Mouse (Mus musculus): Measurements from ENCODE around the gene Disp2. TPM values are rescaled to one million over a fixed set of nuclear protein-coding genes. Genes with fewer than 3 reads are reported as not detected.

The Disp2 gene
- polyA plus RNA-seq, 1 experiment from 2014 or later: 66.8 TPM

DNA sequence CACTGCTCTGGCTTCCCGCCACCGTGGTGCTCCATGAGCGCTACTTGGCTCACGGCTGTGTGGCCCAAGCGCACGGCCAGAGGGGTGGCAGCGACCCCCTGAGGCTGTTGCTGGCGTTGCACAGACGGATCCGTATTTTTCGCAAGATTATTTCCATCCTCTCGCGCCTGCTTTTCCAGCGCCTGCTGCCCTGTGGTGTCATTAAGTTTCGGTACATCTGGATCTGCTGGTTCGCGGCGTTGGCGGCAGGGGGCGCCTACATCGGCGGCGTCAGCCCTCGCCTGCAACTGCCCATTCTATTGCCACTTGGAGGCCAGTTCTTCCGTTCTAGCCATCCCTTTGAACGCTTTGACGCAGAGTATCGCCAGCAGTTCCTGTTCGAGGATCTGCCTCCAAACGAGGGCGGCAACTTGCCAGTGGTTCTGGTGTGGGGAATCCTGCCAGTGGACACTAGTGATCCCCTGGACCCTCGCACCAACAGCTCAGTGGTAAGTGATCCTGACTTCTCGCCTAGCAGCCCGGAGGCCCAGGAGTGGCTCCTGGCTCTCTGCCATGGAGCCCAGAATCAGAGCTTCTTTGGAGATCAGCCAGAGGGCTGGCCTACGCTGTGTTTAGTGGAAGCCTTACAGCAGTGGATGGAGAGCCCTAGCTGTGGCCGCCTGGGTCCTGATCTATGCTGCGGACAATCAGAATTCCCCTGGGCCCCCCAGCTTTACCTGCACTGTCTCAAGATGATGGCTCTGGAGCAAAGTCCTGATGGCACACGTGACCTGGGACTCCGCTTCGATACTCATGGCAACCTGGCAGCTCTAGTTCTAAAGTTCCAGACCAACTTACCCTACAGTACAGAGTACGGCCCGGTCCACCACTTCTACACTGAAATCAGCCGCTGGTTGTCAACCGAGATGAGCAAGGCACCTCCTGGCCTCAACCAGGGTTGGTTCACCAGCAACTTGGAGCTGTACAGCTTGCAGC, 11.3 kb downstream of the Disp2 start:
- Histone ChIP-seq H3K27ac (ENCODE audit: low read depth, low read length) (no peak overlapping the region), H3K9ac (replicated peaks; ENCODE audit: low read depth, low read length) (no peak overlapping the region), H3K36me3 (ENCODE audit: control insufficient read depth, insufficient read depth, low read length) (peaks cover 32% of the 10 kb centered on the region), H3K4me2 (ENCODE audit: low read depth, low read length) (peak overlapping the region; percentile 15; the same call in 1 of the 2 replicates), H3K4me1 (ENCODE audit: control insufficient read depth, insufficient read depth, low read length) (0 out of 2 replicates have a peak, but pooled peaks cover 6% of the 10 kb centered on the region), H3K4me3 (ENCODE audit: low read depth, low read length) (no peak overlapping the region), H3K9me3 (ENCODE audit: control insufficient read depth, low read length) (no peaks in the 10 kb centered on the region), H3K27me3 (ENCODE audit: control insufficient read depth, insufficient read depth, low read length) (no peaks in the 10 kb centered on the region)
- ATAC-seq (ENCODE audit: low read depth): peak; percentile 62; the same call in 1 of the 2 replicates
- 24% methylated on average over 44 of the region's 44 CpGs for WGBS

- Histone ChIP-seq H3K4me1 (ENCODE audit: control insufficient read depth, insufficient read depth, low read length) (0 out of 2 replicates have a peak, but pooled peaks cover 6% of the 10 kb centered on the region), H3K9ac (replicated peaks; ENCODE audit: low read depth, low read length) (no peak overlapping the region), H3K4me3 (ENCODE audit: low read depth, low read length) (no peak overlapping the region), H3K36me3 (ENCODE audit: control insufficient read depth, insufficient read depth, low read length) (peaks cover 26% of the 10 kb centered on the region), H3K4me2 (ENCODE audit: low read depth, low read length) (no peak overlapping the region), H3K27ac (ENCODE audit: low read depth, low read length) (no peak overlapping the region), H3K9me3 (ENCODE audit: control insufficient read depth, low read length) (no peaks in the 10 kb centered on the region), H3K27me3 (ENCODE audit: control insufficient read depth, insufficient read depth, low read length) (no peaks in the 10 kb centered on the region)
- no peak for ATAC-seq (ENCODE audit: low read depth)
- 93% methylated on average over 26 of the region's 26 CpGs for WGBS
These were observed 12.2 kb downstream of the Disp2 start for GRCm38 (mm10) chr2:118791591-118792258.

DNA sequence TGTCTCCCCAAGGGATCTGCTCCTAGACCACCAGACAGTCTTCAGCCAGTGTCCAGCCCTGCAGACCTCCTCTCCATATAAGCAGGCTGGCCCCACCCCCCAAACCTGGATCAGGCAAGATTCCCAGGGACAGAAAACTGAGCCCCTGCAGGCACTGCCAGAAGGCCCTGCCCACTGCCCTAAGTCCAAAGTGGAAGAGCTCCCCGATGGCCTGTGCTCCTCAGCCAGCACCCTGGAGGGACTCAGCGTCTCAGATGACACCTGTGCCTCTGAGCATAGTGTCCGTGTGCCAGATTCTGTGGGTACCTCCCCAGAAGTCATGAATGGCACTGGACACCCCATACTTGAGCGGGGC, 12.7 kb downstream of the Disp2 start:
- Histone ChIP-seq H3K9ac (replicated peaks; ENCODE audit: low read depth, low read length) (no peak overlapping the region), H3K4me1 (ENCODE audit: control insufficient read depth, insufficient read depth, low read length) (0 out of 2 replicates have a peak, but pooled peaks cover 6% of the 10 kb centered on the region), H3K36me3 (ENCODE audit: control insufficient read depth, insufficient read depth, low read length) (peaks cover 24% of the 10 kb centered on the region), H3K9me3 (ENCODE audit: control insufficient read depth, low read length) (no peaks in the 10 kb centered on the region), H3K27ac (ENCODE audit: low read depth, low read length) (no peak overlapping the region), H3K4me2 (ENCODE audit: low read depth, low read length) (no peak overlapping the region), H3K27me3 (ENCODE audit: control insufficient read depth, insufficient read depth, low read length) (no peaks in the 10 kb centered on the region), H3K4me3 (ENCODE audit: low read depth, low read length) (no peak overlapping the region)
- WGBS: 82% methylated on average over 4 of the region's 4 CpGs
- no peak for ATAC-seq (ENCODE audit: low read depth)

- no peak overlapping the region for H3K27ac ChIP-seq (ENCODE audit: low read depth, low read length)
- 90% methylated on average over 4 of the region's 4 CpGs for WGBS
- 0 out of 2 replicates have a peak, but pooled peaks cover 6% of the 10 kb centered on the region for H3K4me1 ChIP-seq (ENCODE audit: control insufficient read depth, insufficient read depth, low read length)
- no peaks in the 10 kb centered on the region for H3K27me3 ChIP-seq (ENCODE audit: control insufficient read depth, insufficient read depth, low read length)
- H3K9ac ChIP-seq (replicated peaks; ENCODE audit: low read depth, low read length): no peak overlapping the region
- no peak overlapping the region for H3K4me2 ChIP-seq (ENCODE audit: low read depth, low read length)
- no peak for ATAC-seq (ENCODE audit: low read depth)
- no peak overlapping the region for H3K4me3 ChIP-seq (ENCODE audit: low read depth, low read length)
- H3K36me3 ChIP-seq (ENCODE audit: control insufficient read depth, insufficient read depth, low read length): peaks cover 17% of the 10 kb centered on the region; the same call in 1 of the 2 replicates
- H3K9me3 ChIP-seq (ENCODE audit: control insufficient read depth, low read length): no peaks in the 10 kb centered on the region
These were observed 14.1 kb downstream of the Disp2 start for GRCm38 (mm10) chr2:118793636-118794035.

- WGBS: 70% methylated on average over 4 of the region's 4 CpGs
- Histone ChIP-seq H3K4me2 (ENCODE audit: low read depth, low read length) (no peak overlapping the region), H3K36me3 (ENCODE audit: control insufficient read depth, insufficient read depth, low read length) (no peaks in the 10 kb centered on the region), H3K4me3 (ENCODE audit: low read depth, low read length) (no peak overlapping the region), H3K9ac (replicated peaks; ENCODE audit: low read depth, low read length) (no peak overlapping the region), H3K27me3 (ENCODE audit: control insufficient read depth, insufficient read depth, low read length) (no peaks in the 10 kb centered on the region), H3K27ac (ENCODE audit: low read depth, low read length) (no peak overlapping the region), H3K9me3 (ENCODE audit: control insufficient read depth, low read length) (no peaks in the 10 kb centered on the region), H3K4me1 (ENCODE audit: control insufficient read depth, insufficient read depth, low read length) (no peaks in the 10 kb centered on the region)
- no peak for ATAC-seq (ENCODE audit: low read depth)
These were observed 23.1 kb downstream of the Disp2 start for GRCm38 (mm10) chr2:118802542-118803118.

DNA sequence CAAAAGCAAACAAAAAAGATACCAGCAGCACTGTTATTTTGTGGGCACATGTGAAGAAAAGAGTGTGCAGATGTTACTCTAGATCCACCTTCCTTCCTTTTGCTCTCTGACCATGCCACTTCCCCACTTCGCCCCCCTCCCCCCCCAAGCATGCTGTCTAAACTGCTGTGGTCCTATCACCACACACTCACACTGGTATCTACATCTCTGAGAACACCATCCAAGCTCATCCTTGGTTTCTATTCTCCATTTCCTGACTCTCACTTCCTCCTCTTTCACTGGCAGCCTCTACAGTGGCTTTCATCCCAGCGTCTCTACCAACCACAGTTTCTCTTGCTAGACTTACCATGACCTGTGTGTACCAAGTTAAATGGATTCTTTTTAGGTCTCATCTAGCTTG, 25.0 kb downstream of the Disp2 start:
- no peak overlapping the region for H3K4me3 ChIP-seq (ENCODE audit: low read depth, low read length)
- H3K27ac ChIP-seq (ENCODE audit: low read depth, low read length): no peak overlapping the region
- no peaks in the 10 kb centered on the region for H3K4me1 ChIP-seq (ENCODE audit: control insufficient read depth, insufficient read depth, low read length)
- WGBS: 74% methylated on average over 2 of the region's 2 CpGs
- H3K9me3 ChIP-seq (ENCODE audit: control insufficient read depth, low read length): no peaks in the 10 kb centered on the region
- ATAC-seq (ENCODE audit: low read depth): no peak
- no peaks in the 10 kb centered on the region for H3K27me3 ChIP-seq (ENCODE audit: control insufficient read depth, insufficient read depth, low read length)
- no peak overlapping the region for H3K4me2 ChIP-seq (ENCODE audit: low read depth, low read length)
- no peaks in the 10 kb centered on the region for H3K36me3 ChIP-seq (ENCODE audit: control insufficient read depth, insufficient read depth, low read length)
- H3K9ac ChIP-seq (replicated peaks; ENCODE audit: low read depth, low read length): no peak overlapping the region

GRCm38 (mm10) chr2:118805137-118805536, 25.6 kb downstream of the Disp2 start:
- WGBS: 79% methylated on average over 3 of the region's 3 CpGs
- H3K27me3 ChIP-seq (ENCODE audit: control insufficient read depth, insufficient read depth, low read length): no peaks in the 10 kb centered on the region
- no peak for ATAC-seq (ENCODE audit: low read depth)

DNA sequence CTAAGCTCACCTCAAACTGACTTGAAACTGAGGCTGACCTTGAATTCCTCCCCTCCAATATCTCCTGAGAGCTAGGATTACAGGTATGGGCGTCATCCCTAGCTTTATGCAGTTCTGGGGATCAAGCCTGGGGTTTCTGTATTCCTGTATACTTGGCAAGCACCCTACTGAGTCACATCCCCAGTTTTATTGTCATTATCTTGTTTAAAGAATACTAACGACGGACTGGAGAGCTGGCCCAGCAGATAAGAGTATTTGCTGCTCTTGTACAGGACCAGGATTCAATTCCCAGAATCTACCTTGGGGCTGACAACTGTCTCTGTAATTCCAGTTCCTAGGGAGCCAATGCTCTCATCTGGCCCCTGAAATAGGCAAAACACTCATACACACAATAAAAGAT, 26.2 kb downstream of the Disp2 start:
- ATAC-seq (ENCODE audit: low read depth): no peak
- Histone ChIP-seq H3K4me3 (ENCODE audit: low read depth, low read length) (no peak overlapping the region), H3K9me3 (ENCODE audit: control insufficient read depth, low read length) (no peaks in the 10 kb centered on the region), H3K27me3 (ENCODE audit: control insufficient read depth, insufficient read depth, low read length) (no peaks in the 10 kb centered on the region), H3K4me2 (ENCODE audit: low read depth, low read length) (no peak overlapping the region), H3K27ac (ENCODE audit: low read depth, low read length) (no peak overlapping the region), H3K4me1 (ENCODE audit: control insufficient read depth, insufficient read depth, low read length) (no peaks in the 10 kb centered on the region), H3K9ac (replicated peaks; ENCODE audit: low read depth, low read length) (no peak overlapping the region), H3K36me3 (ENCODE audit: control insufficient read depth, insufficient read depth, low read length) (no peaks in the 10 kb centered on the region)
- WGBS: 38% methylated on average over 3 of the region's 3 CpGs

More at GRCm38 (mm10) chr2:118805137-118805536, 25.6 kb downstream of the Disp2 start:
- no peak overlapping the region for H3K9ac ChIP-seq (replicated peaks; ENCODE audit: low read depth, low read length)
- no peak overlapping the region for H3K4me2 ChIP-seq (ENCODE audit: low read depth, low read length)
- H3K9me3 ChIP-seq (ENCODE audit: control insufficient read depth, low read length): no peaks in the 10 kb centered on the region
- no peaks in the 10 kb centered on the region for H3K4me1 ChIP-seq (ENCODE audit: control insufficient read depth, insufficient read depth, low read length)
- H3K36me3 ChIP-seq (ENCODE audit: control insufficient read depth, insufficient read depth, low read length): no peaks in the 10 kb centered on the region
- no peak overlapping the region for H3K4me3 ChIP-seq (ENCODE audit: low read depth, low read length)
- H3K27ac ChIP-seq (ENCODE audit: low read depth, low read length): no peak overlapping the region
